Comparison of ENCODE assay signal across 8 mouse cellular contexts in the genomic region with DNA sequence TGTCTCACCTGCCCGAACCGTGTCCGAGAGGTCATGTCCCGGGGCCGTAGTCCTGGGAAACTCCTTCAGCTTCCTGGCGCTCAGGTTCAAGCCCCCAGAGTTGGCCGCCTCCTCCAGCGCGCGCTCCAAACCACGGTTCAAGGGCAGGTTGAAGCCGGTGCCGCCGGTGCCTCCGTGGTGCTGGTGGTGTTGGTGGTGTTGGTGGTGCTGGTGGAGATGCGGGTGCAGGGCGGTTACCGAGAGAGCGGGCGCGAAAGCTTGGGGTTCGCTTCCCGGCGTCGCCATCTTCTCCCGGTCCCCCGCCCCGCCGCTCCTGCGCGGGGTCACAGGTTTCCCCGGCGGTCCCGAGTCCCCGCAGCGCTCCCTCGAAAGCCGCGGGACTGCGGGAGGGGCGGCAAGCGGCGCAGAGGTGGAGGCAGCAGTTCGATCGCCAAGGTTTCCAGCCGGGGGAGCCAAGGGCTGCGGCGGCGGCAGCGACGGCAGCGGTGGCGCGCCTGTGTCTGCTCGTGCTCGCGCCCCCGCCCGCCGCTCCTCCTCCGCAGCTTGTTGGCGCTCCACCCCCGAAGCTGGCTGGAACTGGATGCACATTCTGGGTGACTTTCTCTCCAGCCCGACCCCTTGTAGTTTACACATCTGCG. TPM values are rescaled to one million over a fixed set of nuclear protein-coding genes. Genes with fewer than 3 reads are reported as not detected.
DNase-seq lines count a peak whose midpoint lies in the region; ATAC-seq and TF ChIP-seq lines count a peak whose summit lies in the region.

A gene (minus strand): TSS at position 501 of the 638 bp plus-strand sequence.

- H3K9me3 ChIP-seq in forebrain, embryonic 14.5 days (replicated peaks; ENCODE audit: control insufficient read depth, low read length): no peaks in the 10 kb centered on the region
- H3K9me3 ChIP-seq in lung, embryonic 14.5 days (ENCODE audit: low read depth, low read length): no peaks in the 10 kb centered on the region

- H3K27me3 ChIP-seq in forebrain, embryonic 14.5 days (replicated peaks; ENCODE audit: control insufficient read depth, insufficient read depth, low read length): no peaks in the 10 kb centered on the region
- H3K27me3 ChIP-seq in lung, embryonic 14.5 days (ENCODE audit: insufficient read depth, low read length): no peaks in the 10 kb centered on the region

- H3K4me1 ChIP-seq in forebrain, embryonic 14.5 days (ENCODE audit: control insufficient read depth, insufficient read depth, low read length): peaks cover 6% of the 10 kb centered on the region
- peaks cover 10% of the 10 kb centered on the region; the same call in 1 of the 2 replicates for H3K4me1 ChIP-seq in lung, embryonic 14.5 days (ENCODE audit: insufficient read depth)

- H3K36me3 ChIP-seq in forebrain, embryonic 14.5 days (ENCODE audit: control insufficient read depth, insufficient read depth, low read length): no peaks in the 10 kb centered on the region
- H3K36me3 ChIP-seq in lung, embryonic 14.5 days (ENCODE audit: insufficient read depth): no peaks in the 10 kb centered on the region

- H3K4me2 ChIP-seq in forebrain, embryonic 14.5 days (ENCODE audit: low read length): peak within 1 kb of the TSS; percentile 80
- H3K4me2 ChIP-seq in lung, embryonic 14.5 days: peak within 1 kb of the TSS; percentile 73

- peak; percentile 63 for ATAC-seq in cerebellum, adult (ENCODE audit: insufficient number of reproducible peaks, low FRiP score, low TSS enrichment)
- peak; percentile 72 for ATAC-seq in forebrain, embryonic 14.5 days
- peak; percentile 57 for ATAC-seq in lung, embryonic 14.5 days (ENCODE audit: insufficient read depth)
- peak; percentile 61 for ATAC-seq in neutrophil, adult 5-6 weeks (ENCODE audit: extremely low read depth, insufficient number of reproducible peaks, low FRiP score, poor library complexity, severe bottlenecking)

- peak; percentile 83 for DNase-seq in ES-CJ7 (ENCODE audit: low read depth, low spot score)
- peak; percentile 89 for DNase-seq in forebrain, embryonic 14.5 days (ENCODE audit: low spot score)
- DNase-seq in heart, postnatal 14 days: peak; percentile 87 to 88
- DNase-seq in layer of hippocampus, adult 2 months (ENCODE audit: low spot score in 2 of 2): peak; percentile 74 to 75
- DNase-seq in lung, embryonic 14.5 days: peak; percentile 94
- peak; percentile 74 to 81 for DNase-seq in thymus, adult 18-20 months

- intact Hi-C loops in heart, postnatal 14 days (cut with DNase I): loop anchor here (1.0 to 10.0 kb wide), 7 partner anchors 29 to 183 kb away; no protein-coding TSS in a partner anchor

- peak within 1 kb of the TSS; percentile 83 for H3K9ac ChIP-seq in forebrain, embryonic 14.5 days (ENCODE audit: low read length)
- peak within 1 kb of the TSS; percentile 91 for H3K9ac ChIP-seq in lung, embryonic 14.5 days

- H3K4me3 ChIP-seq in forebrain, embryonic 14.5 days (ENCODE audit: low read depth, low read length): peak within 1 kb of the TSS; percentile 79
- peak within 1 kb of the TSS; percentile 94 for H3K4me3 ChIP-seq in layer of hippocampus, adult 2 months
- peak within 1 kb of the TSS; percentile 69 for H3K4me3 ChIP-seq in lung, embryonic 14.5 days (ENCODE audit: low read depth, low read length)

- H3K27ac ChIP-seq in forebrain, embryonic 14.5 days (ENCODE audit: low read depth, low read length): peak within 1 kb of the TSS; percentile 81
- H3K27ac ChIP-seq in layer of hippocampus, adult 2 months: peak within 1 kb of the TSS; percentile 96
- H3K27ac ChIP-seq in lung, embryonic 14.5 days (ENCODE audit: low read depth): peak within 1 kb of the TSS; percentile 92

- peak; percentile 34; the same call in 1 of the 2 replicates for TF ChIP-seq CTCF in layer of hippocampus, adult 2 months (conservative IDR thresholded peaks at IDR 0.05)
- TF ChIP-seq CTCF in lung, embryonic 14.5 days (IDR thresholded peaks at IDR 0.05; ENCODE audit: low read depth): no peak

- under 1% methylated on average over 60 of the region's 65 CpGs for WGBS in forebrain, embryonic 14.5 days
- under 1% methylated on average over 65 of the region's 65 CpGs for WGBS in lung, embryonic 14.5 days

RNA-seq across cellular contexts. Expression of the gene that starts here (rescaled TPM):
- 6.8 and 10.7 TPM in 2 replicates for polyA plus RNA-seq in forebrain, embryonic 14.5 days (2014; fragmentation: Nextera tagmentation; extraction: Ambion mirVana)
- 10 to 100 TPM; 17.5 to 18.5 TPM for total RNA-seq in heart, postnatal 14 days (2021)
- 10 to 100 TPM; 17.5 to 24.7 TPM for total RNA-seq in layer of hippocampus, adult 2 months (2021)
- 18.9 and 23.9 TPM in 2 replicates for polyA plus RNA-seq in lung, embryonic 14.5 days (2014; fragmentation: Nextera tagmentation; extraction: Ambion mirVana)
- total RNA-seq in neutrophil, adult 5-6 weeks (2017): 43.7 and 50.0 TPM in 2 replicates

Comparison
In these comparisons a context has a peak if more than half of its experiments do, and no peak if none do; other contexts are left out.
1. Peak in every context shown above with its lines: DNase-seq, ATAC-seq, H3K4me3 ChIP-seq and H3K27ac ChIP-seq.